Mouse (Mus musculus) G1E (cell line): ENCODE data around the gene Lrrc63. TPM values are rescaled to one million over a fixed set of nuclear protein-coding genes. Genes with fewer than 3 reads are reported as not detected.

ENCODE experiments used
- ATAC-seq: 2 replicates; pipeline ENCODE4 v1.8.0; 2016; ENCODE audit warnings: mild to moderate bottlenecking; ENCODE audit not compliant: insufficient number of reproducible peaks, poor library complexity, low FRiP score, severe bottlenecking; ENCODE audit errors: extremely low read depth
- DNase-seq: peaks from one replicate; pipeline ENCODE4 v3.0.0; 2012; ENCODE audit warnings: low spot score
- H3K27me3 ChIP-seq: 2 replicates; pipeline ENCODE4 v1.6.1; 2012; ENCODE audit warnings: mild to moderate bottlenecking, low read length, inconsistent platforms; ENCODE audit not compliant: insufficient read depth
- H3K36me3 ChIP-seq: replicated peaks from 2 replicates; pipeline ENCODE3; 2012; ENCODE audit warnings: mild to moderate bottlenecking, inconsistent platforms
- H3K4me1 ChIP-seq: 2 replicates; pipeline ENCODE4 v1.6.1; 2012; ENCODE audit warnings: low read depth, low read length, inconsistent platforms, mixed read lengths; ENCODE audit not compliant: insufficient read depth
- H3K4me3 ChIP-seq: 2 replicates; pipeline ENCODE4 v1.5.1; 2012; ENCODE audit warnings: low read depth, mild to moderate bottlenecking, inconsistent platforms, low read length, moderate library complexity, mixed read lengths
- H3K9me3 ChIP-seq: replicated peaks from 2 replicates; pipeline ENCODE4 v1.6.1; 2012; ENCODE audit warnings: inconsistent platforms
- CTCF ChIP-seq: IDR thresholded peaks from 2 replicates; pipeline ENCODE4 v1.5.1; 2012; ENCODE audit warnings: low read depth, low read length, inconsistent platforms, mixed read lengths
- GATA1 ChIP-seq: IDR thresholded peaks from 2 replicates; pipeline ENCODE4 v1.6.1; 2012; ENCODE audit warnings: borderline replicate concordance, low read length, inconsistent platforms, mixed read lengths
- GATA2 ChIP-seq: IDR thresholded peaks from 2 replicates; pipeline ENCODE4 v1.6.1; 2012; ENCODE audit warnings: low read depth, low read length, inconsistent platforms, borderline replicate concordance
- POLR2AphosphoS5 ChIP-seq: IDR thresholded peaks from 2 replicates; pipeline ENCODE4 v1.6.1; 2012; ENCODE audit warnings: low read depth, low read length, inconsistent platforms; ENCODE audit not compliant: insufficient replicate concordance
- TAL1 ChIP-seq: conservative IDR thresholded peaks from 2 replicates; pipeline ENCODE4 v1.6.1; 2012; ENCODE audit warnings: low read depth, low read length, inconsistent platforms, mixed read lengths
- polyA plus RNA-seq: library from polyadenylated mRNA; stranded (reverse); fragments of >175 nt; gene quantifications from 2 replicates; pipeline ENCODE4 v1.2.3, GENCODE M21; 2012
- total RNA-seq, 2 experiments: library from RNA; stranded (forward) in 1 of 2; stranded (reverse) in 1 of 2; fragments of 200-1000 nt in 1 of 2; fragments of >200 nt in 1 of 2; fragmentation: Nextera tagmentation in 1 of 2; gene quantifications; 2 replicates each; pipeline ENCODE4 v1.2.3; 2014 to 2017

The Lrrc63 gene
- total and polyA plus RNA-seq, 3 experiments, result not detected

- Histone ChIP-seq H3K4me1 (no peaks in the 10 kb centered on the region), H3K36me3 (no peaks in the 10 kb centered on the region), H3K27me3 (peaks cover 2% of the 10 kb centered on the region; the same call in 1 of the 2 replicates), H3K9me3 (no peaks in the 10 kb centered on the region), H3K4me3 (no peak overlapping the region)
- no peak for TF ChIP-seq TAL1
- no peak for TF ChIP-seq GATA1
- no peak for TF ChIP-seq POLR2AphosphoS5
- TF ChIP-seq GATA2, result no peak
- no peak for TF ChIP-seq CTCF
- DNase-seq, result no peak
- no peak for ATAC-seq
Measured at GRCm38 (mm10) chr14:75165574-75166131, 35.0 kb upstream of the Lrrc63 start.

GRCm38 (mm10) chr14:75164345-75164744 lies 33.7 kb upstream of the Lrrc63 start:
- ATAC-seq, result no peak
- Histone ChIP-seq H3K4me3 (no peak overlapping the region), H3K4me1 (no peaks in the 10 kb centered on the region), H3K9me3 (no peaks in the 10 kb centered on the region), H3K36me3 (no peaks in the 10 kb centered on the region), H3K27me3 (peaks cover 2% of the 10 kb centered on the region; the same call in 1 of the 2 replicates)
- TF ChIP-seq POLR2AphosphoS5 (no peak), CTCF (no peak), TAL1 (no peak), GATA1 (no peak), GATA2 (no peak)
- no peak for DNase-seq

GRCm38 (mm10) chr14:75163866-75164265 lies 33.2 kb upstream of the Lrrc63 start:
- TF ChIP-seq CTCF (no peak), GATA2 (no peak)
- Histone ChIP-seq H3K4me3 (no peak overlapping the region), H3K27me3 (peaks cover 2% of the 10 kb centered on the region; the same call in 1 of the 2 replicates), H3K36me3 (no peaks in the 10 kb centered on the region), H3K4me1 (no peaks in the 10 kb centered on the region), H3K9me3 (no peaks in the 10 kb centered on the region)
- DNase-seq (no peak), ATAC-seq (no peak)

GRCm38 (mm10) chr14:75159375-75159774 lies 28.7 kb upstream of the Lrrc63 start:
- H3K4me1 ChIP-seq, result no peaks in the 10 kb centered on the region
- no peaks in the 10 kb centered on the region for H3K36me3 ChIP-seq
- TF ChIP-seq CTCF (no peak), TAL1 (no peak), GATA1 (no peak), POLR2AphosphoS5 (no peak), GATA2 (no peak)
- no peak overlapping the region for H3K4me3 ChIP-seq
- ATAC-seq (no peak), DNase-seq (no peak)
- H3K27me3 ChIP-seq, result no peaks in the 10 kb centered on the region; the same call in 1 of the 2 replicates
- H3K9me3 ChIP-seq, result no peaks in the 10 kb centered on the region

- ATAC-seq (no peak), DNase-seq (no peak)
- Histone ChIP-seq H3K9me3 (no peaks in the 10 kb centered on the region), H3K36me3 (no peaks in the 10 kb centered on the region), H3K27me3 (no peaks in the 10 kb centered on the region; the same call in 1 of the 2 replicates), H3K4me1 (no peaks in the 10 kb centered on the region), H3K4me3 (no peak overlapping the region)
- TF ChIP-seq TAL1 (no peak), GATA2 (no peak), POLR2AphosphoS5 (no peak), GATA1 (no peak), CTCF (no peak)
Measured at GRCm38 (mm10) chr14:75154481-75154880, 23.8 kb upstream of the Lrrc63 start.

- H3K4me1 ChIP-seq, result no peaks in the 10 kb centered on the region
- DNase-seq, result no peak
- H3K9me3 ChIP-seq, result no peaks in the 10 kb centered on the region
- H3K4me3 ChIP-seq, result no peak overlapping the region
- no peaks in the 10 kb centered on the region for H3K36me3 ChIP-seq
- ATAC-seq, result no peak
- H3K27me3 ChIP-seq, result no peaks in the 10 kb centered on the region; the same call in 1 of the 2 replicates
- TF ChIP-seq TAL1, result no peak
- no peak for TF ChIP-seq CTCF
- TF ChIP-seq GATA1, result no peak
Measured at GRCm38 (mm10) chr14:75151146-75151545, 20.5 kb upstream of the Lrrc63 start.

GRCm38 (mm10) chr14:75150653-75151052 lies 20.0 kb upstream of the Lrrc63 start:
- no peaks in the 10 kb centered on the region for H3K36me3 ChIP-seq
- DNase-seq, result no peak

More at GRCm38 (mm10) chr14:75150653-75151052, 20.0 kb upstream of the Lrrc63 start:
- Histone ChIP-seq H3K27me3 (no peaks in the 10 kb centered on the region; the same call in 1 of the 2 replicates), H3K9me3 (no peaks in the 10 kb centered on the region), H3K4me1 (no peaks in the 10 kb centered on the region), H3K4me3 (no peak overlapping the region)
- ATAC-seq, result no peak
- TF ChIP-seq CTCF, result no peak
- TF ChIP-seq POLR2AphosphoS5, result no peak
- no peak for TF ChIP-seq GATA1
- no peak for TF ChIP-seq GATA2
- no peak for TF ChIP-seq TAL1
